Mouse (Mus musculus) kidney, embryonic 16.5 days (tissue): ENCODE measurements at regions not wholly inside any gene's neighbourhood (a gene's known extent, or its start where the extent isn't known, plus 50 kb on each side); places are given as distances from the start of the nearest gene placed in this dataset.

Experiments
- ATAC-seq: fragments of 200-750 bp; cut with Nextera tagmentation; 2 replicates; pipeline ENCODE4 v1.8.0; 2017; ENCODE audit warnings: moderate TSS enrichment; ENCODE audit not compliant: low FRiP score, low TSS enrichment
- H3K27ac ChIP-seq: fragments of 300-500 bp; sonication (generic); 2 replicates; pipeline ENCODE4 v1.5.1; 2014; ENCODE audit warnings: low read length
- H3K27me3 ChIP-seq: fragments of 300-500 bp; sonication (generic); 2 replicates; pipeline ENCODE4 v1.6.1; 2014; ENCODE audit warnings: low read length, control low read depth, mixed read lengths; ENCODE audit not compliant: insufficient read depth
- H3K36me3 ChIP-seq: fragments of 300-500 bp; sonication (generic); 2 replicates; pipeline ENCODE4 v1.6.1; 2014; ENCODE audit warnings: low read length, control low read depth, mixed read lengths; ENCODE audit not compliant: insufficient read depth
- H3K4me1 ChIP-seq: fragments of 300-500 bp; sonication (generic); 2 replicates; pipeline ENCODE4 v1.6.1; 2014; ENCODE audit warnings: low read length, control low read depth, mixed read lengths; ENCODE audit not compliant: insufficient read depth
- H3K4me2 ChIP-seq: fragments of 300-500 bp; sonication (generic); replicated peaks from 2 replicates; pipeline ENCODE4 v1.6.1; 2014; ENCODE audit warnings: low read depth, low read length
- H3K4me3 ChIP-seq: fragments of 300-500 bp; sonication (generic); 2 replicates; pipeline ENCODE4 v1.5.1; 2014; ENCODE audit warnings: mild to moderate bottlenecking, low read length
- H3K9ac ChIP-seq: fragments of 300-500 bp; sonication (generic); replicated peaks from 2 replicates; pipeline ENCODE4 v1.6.1; 2014; ENCODE audit warnings: low read length
- H3K9me3 ChIP-seq: fragments of 300-500 bp; sonication (generic); 2 replicates; pipeline ENCODE4 v1.6.1; 2016; ENCODE audit warnings: low read length, control low read depth
- WGBS: fragments of 180-500 bp; shearing (Covaris S2); extraction: QIAGEN DNeasy Blood & Tissue Kit; methylation state at CpG from one replicate; pipeline ENCODE4 v1.1.7; 2014; 5-methylcytosine and 5-hydroxymethylcytosine counted together

DNA sequence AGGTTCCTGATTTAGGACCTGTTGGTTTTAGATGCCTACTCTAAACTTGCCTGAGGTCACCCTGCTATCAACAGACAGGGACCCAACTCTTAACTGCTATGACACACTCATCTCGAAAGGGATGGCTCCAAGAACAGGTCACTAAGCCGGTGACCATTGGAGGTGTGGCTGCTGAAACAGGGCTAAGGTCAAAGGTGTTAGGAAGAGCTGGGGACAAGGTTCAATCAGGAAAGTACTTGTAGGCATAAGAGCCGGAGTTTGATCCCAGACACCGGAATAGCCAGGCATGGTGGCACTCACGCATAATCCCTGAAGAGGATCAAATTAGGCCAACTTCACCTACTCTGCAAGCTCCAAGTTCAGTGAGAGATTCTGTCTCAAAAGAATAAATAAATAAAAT is 222.4 kb upstream of the Dynlrb2 start:
- Histone ChIP-seq H3K4me1 (no peaks in the 10 kb centered on the region), H3K4me3 (no peak overlapping the region), H3K27me3 (no peaks in the 10 kb centered on the region), H3K36me3 (no peaks in the 10 kb centered on the region), H3K9ac (no peak overlapping the region), H3K9me3 (no peaks in the 10 kb centered on the region), H3K27ac (no peak overlapping the region), H3K4me2 (no peak overlapping the region)
- 86% methylated on average over 5 of the region's 5 CpGs for WGBS
- ATAC-seq = no peak

DNA sequence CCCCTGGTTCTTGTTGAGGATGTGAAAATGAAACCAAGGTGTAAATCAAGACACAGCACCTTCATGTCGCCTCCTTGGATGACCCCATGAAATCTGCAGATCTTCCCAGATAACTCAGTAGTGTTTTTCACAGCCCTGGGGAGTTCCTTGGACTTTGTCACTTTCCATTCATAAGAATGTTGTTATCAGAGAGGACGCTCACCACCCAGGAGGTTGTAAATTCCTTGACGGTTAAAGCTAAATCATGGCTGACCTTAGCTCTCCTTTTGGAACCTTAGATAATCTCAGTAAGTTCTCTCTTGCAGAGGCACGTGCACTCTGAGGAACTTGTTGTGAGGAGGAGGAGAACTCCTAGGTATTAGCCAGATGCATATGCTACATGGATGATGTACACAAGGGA is 229.8 kb upstream of the Dynlrb2 start:
- H3K9ac ChIP-seq = no peak overlapping the region
- ATAC-seq = no peak
- WGBS = 39% methylated on average over 4 of the region's 4 CpGs

DNA sequence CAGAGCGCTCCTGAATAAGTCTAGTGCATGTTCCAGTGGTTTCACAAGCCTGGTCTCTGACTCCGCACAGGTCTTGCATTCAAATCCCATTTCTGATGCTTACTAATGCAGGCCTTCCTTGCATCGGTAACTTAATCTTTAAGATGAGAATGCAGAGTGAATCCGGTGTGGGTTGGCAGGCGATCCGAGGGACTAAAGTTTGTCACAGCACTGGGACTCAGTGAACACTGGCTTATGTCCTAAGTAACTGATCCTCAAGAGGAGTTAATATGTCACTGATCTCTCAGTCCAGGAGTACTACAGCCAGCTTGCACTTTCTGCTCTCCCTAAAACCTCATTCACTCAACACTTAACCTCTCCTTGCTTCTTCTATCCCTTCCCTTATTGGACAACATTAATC is 233.5 kb upstream of the Dynlrb2 start:
- Histone ChIP-seq H3K4me1 (no peaks in the 10 kb centered on the region; the same call in 1 of the 2 replicates), H3K36me3 (no peaks in the 10 kb centered on the region), H3K4me3 (no peak overlapping the region), H3K9ac (no peak overlapping the region), H3K4me2 (no peak overlapping the region), H3K27me3 (no peaks in the 10 kb centered on the region), H3K9me3 (no peaks in the 10 kb centered on the region), H3K27ac (peak overlapping the region; percentile 12)
- peak; percentile 66; the same call in 1 of the 2 replicates for ATAC-seq
- 72% methylated on average over 6 of the region's 6 CpGs for WGBS

More for the DNA sequence above, 229.8 kb upstream of the Dynlrb2 start:
- Histone ChIP-seq H3K9me3 (no peaks in the 10 kb centered on the region), H3K27me3 (no peaks in the 10 kb centered on the region), H3K4me3 (no peak overlapping the region), H3K27ac (no peak overlapping the region), H3K4me1 (no peaks in the 10 kb centered on the region; the same call in 1 of the 2 replicates), H3K4me2 (no peak overlapping the region), H3K36me3 (no peaks in the 10 kb centered on the region)

DNA sequence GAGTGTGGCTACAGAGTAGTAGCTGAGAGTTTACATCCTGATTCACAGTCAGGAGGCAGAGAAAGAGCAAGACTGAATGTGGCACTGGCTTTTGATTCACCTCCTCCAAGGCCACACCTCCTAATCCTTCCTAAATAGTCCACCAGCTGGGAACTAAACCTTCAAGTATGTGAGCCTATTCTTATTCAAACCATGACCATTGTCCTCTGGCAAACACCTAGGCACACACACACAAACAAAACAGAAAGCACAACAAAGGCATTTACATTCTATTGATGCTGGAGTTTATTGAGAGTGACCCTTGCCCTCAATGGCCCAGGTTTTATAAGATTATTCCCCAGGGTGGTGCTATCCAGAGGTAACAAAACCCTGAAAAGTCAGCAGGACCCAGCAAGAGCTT is 235.4 kb upstream of the Dynlrb2 start:
- no peaks in the 10 kb centered on the region for H3K27me3 ChIP-seq
- H3K4me1 ChIP-seq = no peaks in the 10 kb centered on the region; the same call in 1 of the 2 replicates
- no peak overlapping the region for H3K4me2 ChIP-seq
- ATAC-seq = no peak
- no peaks in the 10 kb centered on the region for H3K36me3 ChIP-seq
- no peak overlapping the region for H3K27ac ChIP-seq
- no peak overlapping the region for H3K4me3 ChIP-seq
- H3K9me3 ChIP-seq = no peaks in the 10 kb centered on the region
- no peak overlapping the region for H3K9ac ChIP-seq

DNA sequence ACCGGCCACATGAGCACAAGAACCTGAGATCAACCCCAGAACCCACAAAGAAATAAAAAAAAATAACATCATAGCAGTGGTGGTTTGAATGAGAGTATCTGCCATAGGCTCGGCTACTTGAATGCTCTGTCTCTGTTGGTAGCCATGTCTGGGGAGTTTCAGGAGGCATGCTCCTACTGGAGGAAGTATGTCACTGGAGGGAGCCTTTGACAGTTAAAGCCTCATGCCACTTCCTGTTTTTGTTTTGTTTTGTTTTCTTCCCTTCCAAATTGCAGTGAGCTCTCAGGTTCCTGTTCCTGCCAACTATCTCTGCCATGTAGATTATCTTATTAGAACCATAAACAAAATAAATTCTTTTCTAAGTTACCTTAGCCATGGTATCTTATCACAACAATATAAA is 236.1 kb upstream of the Dynlrb2 start:
- Histone ChIP-seq H3K9me3 (no peaks in the 10 kb centered on the region), H3K4me2 (no peak overlapping the region), H3K27me3 (no peaks in the 10 kb centered on the region), H3K4me1 (no peaks in the 10 kb centered on the region; the same call in 1 of the 2 replicates), H3K27ac (no peak overlapping the region), H3K36me3 (no peaks in the 10 kb centered on the region), H3K9ac (no peak overlapping the region), H3K4me3 (no peak overlapping the region)
- 87% methylated on average over 2 of the region's 2 CpGs for WGBS
- ATAC-seq = no peak

DNA sequence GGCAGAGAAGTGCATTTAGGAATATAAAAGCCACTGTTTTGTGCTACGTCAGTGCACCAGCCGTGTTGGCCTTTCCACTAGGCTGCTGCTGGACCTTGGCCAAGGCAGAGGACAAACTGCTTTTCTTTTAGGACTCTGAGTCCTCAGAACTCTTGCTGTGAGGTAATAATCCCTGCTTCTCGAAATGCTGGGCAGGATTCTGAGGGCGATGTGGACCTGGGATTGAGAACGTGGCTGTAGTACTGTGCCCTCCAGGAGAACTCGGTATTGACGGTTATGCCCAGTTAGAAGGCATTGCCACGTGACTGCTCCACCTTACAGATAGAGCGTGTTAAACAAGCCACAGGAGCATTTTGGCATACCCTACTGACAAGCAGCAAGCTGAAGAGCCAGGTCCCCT is 236.6 kb upstream of the Dynlrb2 start:
- H3K27me3 ChIP-seq = no peaks in the 10 kb centered on the region
- no peak; the same call in 1 of the 2 replicates for ATAC-seq
- 80% methylated on average over 9 of the region's 9 CpGs for WGBS
- H3K9ac ChIP-seq = no peak overlapping the region
- H3K4me2 ChIP-seq = no peak overlapping the region
- no peaks in the 10 kb centered on the region for H3K36me3 ChIP-seq
- no peaks in the 10 kb centered on the region for H3K9me3 ChIP-seq
- H3K4me1 ChIP-seq = peaks cover 4% of the 10 kb centered on the region
- H3K4me3 ChIP-seq = no peak overlapping the region
- no peak overlapping the region for H3K27ac ChIP-seq

DNA sequence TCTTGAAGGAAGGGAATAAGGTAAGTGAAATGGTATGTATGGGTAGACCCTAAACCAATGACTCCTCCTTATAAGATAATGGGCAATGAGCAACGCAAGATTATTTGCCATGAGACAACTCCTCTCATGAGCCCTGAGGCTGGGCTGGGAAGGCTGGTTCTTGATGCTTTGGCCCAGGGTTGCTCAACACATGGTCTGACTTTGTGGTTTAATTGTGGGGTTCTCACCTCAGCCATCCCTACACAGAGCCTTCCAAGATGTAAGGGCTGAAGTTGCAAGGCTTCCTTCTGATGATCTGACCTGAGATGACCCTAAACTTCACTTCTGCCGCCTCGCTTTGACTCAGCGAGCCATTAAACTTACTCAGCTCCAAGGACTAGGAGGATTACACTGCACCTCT is 237.8 kb upstream of the Dynlrb2 start:
- Histone ChIP-seq H3K27me3 (no peaks in the 10 kb centered on the region), H3K4me1 (peaks cover 10% of the 10 kb centered on the region), H3K9me3 (no peaks in the 10 kb centered on the region), H3K27ac (no peak overlapping the region), H3K4me3 (no peak overlapping the region), H3K4me2 (no peak overlapping the region), H3K9ac (no peak overlapping the region), H3K36me3 (no peaks in the 10 kb centered on the region)
- ATAC-seq = no peak
- WGBS = 74% methylated on average over 4 of the region's 4 CpGs

DNA sequence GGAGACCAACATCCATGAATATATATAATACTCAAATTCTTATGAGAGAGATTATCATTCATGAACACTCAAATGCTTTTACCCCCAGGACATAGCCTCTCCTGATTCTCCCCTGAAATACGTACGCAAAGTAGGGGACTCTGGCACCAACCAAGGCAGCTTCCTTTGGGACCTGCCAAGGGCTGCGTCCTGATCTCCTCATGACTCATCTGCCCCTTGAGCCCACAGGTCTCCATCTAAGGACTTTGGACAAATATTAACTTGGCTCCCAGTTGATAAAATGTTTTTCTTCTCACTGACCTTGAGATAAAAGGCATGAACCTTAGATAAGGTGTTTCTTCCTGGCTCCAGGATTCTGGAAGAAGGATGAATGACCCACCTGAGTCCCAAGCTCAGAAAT is 239.2 kb upstream of the Dynlrb2 start:
- Histone ChIP-seq H3K27ac (no peak overlapping the region), H3K36me3 (no peaks in the 10 kb centered on the region), H3K4me3 (no peak overlapping the region), H3K9ac (no peak overlapping the region), H3K27me3 (no peaks in the 10 kb centered on the region), H3K4me2 (no peak overlapping the region), H3K9me3 (no peaks in the 10 kb centered on the region), H3K4me1 (peaks cover 21% of the 10 kb centered on the region)
- no peak for ATAC-seq
- 75% methylated on average over 3 of the region's 3 CpGs for WGBS

DNA sequence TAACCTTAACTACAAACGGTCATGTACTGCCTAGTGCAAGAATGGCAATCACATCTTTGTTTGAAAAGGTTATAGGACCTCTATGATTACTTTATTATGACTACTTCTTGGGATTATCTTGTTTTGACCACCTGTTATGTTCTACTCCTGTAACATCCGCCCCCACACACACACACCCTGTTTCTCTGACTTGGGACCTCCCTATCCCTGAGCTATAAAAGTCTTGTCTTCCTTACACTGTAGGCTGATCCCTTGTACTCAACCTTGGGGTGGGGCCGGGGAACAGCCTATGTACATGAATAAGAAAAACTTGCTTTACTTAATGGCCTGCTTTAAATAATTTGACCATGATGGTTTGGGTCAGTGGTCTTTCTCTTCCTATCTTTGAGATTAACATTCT is 240.7 kb upstream of the Dynlrb2 start:
- 87% methylated on average over 3 of the region's 3 CpGs for WGBS
- Histone ChIP-seq H3K27ac (no peak overlapping the region), H3K4me3 (no peak overlapping the region), H3K4me2 (no peak overlapping the region), H3K27me3 (no peaks in the 10 kb centered on the region), H3K36me3 (no peaks in the 10 kb centered on the region), H3K9ac (no peak overlapping the region), H3K4me1 (peaks cover 26% of the 10 kb centered on the region), H3K9me3 (no peaks in the 10 kb centered on the region)
- ATAC-seq = no peak

DNA sequence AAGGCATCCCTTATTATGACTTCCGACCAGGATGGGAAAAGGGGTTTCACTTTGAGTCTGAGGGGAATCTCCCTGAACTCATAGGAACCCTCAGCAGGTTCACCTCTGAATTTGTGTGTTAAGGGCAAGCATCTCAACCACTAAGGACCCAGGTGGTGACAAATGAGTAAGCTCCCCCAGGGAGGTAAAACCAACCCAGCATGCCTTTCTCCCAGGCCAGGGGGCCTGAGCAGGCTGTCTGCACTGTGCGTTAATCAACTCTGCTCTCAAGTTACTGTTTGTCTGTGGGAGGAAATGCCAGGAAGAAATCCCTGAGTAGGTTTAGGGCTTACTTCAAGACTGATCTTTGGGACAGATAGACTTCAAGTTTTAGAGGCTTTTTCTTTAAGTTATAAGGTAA is 243.5 kb upstream of the Dynlrb2 start:
- Histone ChIP-seq H3K4me3 (no peak overlapping the region), H3K9ac (no peak overlapping the region), H3K27me3 (no peaks in the 10 kb centered on the region), H3K9me3 (no peaks in the 10 kb centered on the region), H3K27ac (peak overlapping the region; percentile 68), H3K36me3 (no peaks in the 10 kb centered on the region), H3K4me1 (peaks cover 26% of the 10 kb centered on the region), H3K4me2 (no peak overlapping the region)
- 22% methylated on average over 2 of the region's 2 CpGs for WGBS
- peak; percentile 84 for ATAC-seq

DNA sequence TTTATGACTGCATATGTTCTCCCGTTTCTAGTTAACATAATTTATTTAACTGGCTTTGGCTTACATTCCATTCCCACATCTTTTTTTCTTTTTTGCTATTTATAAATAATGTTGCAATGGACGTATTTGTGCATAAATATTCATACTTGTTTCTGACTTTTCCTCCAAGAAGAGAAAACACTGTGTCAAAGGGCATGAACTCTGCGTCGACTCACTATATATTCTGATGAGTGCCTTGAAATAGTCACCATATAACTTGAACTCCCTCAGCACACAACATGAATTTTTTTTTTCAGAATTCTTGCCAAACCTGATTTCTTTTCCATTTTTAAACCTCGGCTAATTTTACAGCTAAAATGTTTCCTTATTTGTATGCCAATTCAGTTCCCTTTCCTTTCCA is 249.4 kb upstream of the Dynlrb2 start:
- H3K9ac ChIP-seq = no peak overlapping the region
- ATAC-seq = no peak
- H3K36me3 ChIP-seq = no peaks in the 10 kb centered on the region
- H3K4me3 ChIP-seq = no peak overlapping the region
- no peak overlapping the region for H3K27ac ChIP-seq
- H3K4me2 ChIP-seq = no peak overlapping the region
- peaks cover 4% of the 10 kb centered on the region; the same call in 1 of the 2 replicates for H3K4me1 ChIP-seq
- no peaks in the 10 kb centered on the region for H3K27me3 ChIP-seq
- no peaks in the 10 kb centered on the region for H3K9me3 ChIP-seq
- WGBS = 58% methylated on average over 5 of the region's 5 CpGs
